In genomic region chr3:49032981-49033380, GRCm38 (mm10) we compare ENCODE assay signal across 9 mouse cellular contexts.
A peak's percentile ranks its signal among the peaks of the same experiment; 100 is the strongest.
DNase-seq lines count a peak whose midpoint lies in the region; ATAC-seq lines count a peak whose summit lies in the region.
"Had no signal": no experiment of that assay in that cellular context is flagged by ENCODE, and none has a peak within 500 bp of the region (broad histone marks: within the 10 kb centered on the region; RNA-seq: fewer than 3 reads in every experiment).

No protein-coding gene starts in this region.

- no peak overlapping the region for H3K4me3 ChIP-seq in hindbrain, embryonic 14.5 days (replicated peaks; ENCODE audit: low read length)

- H3K27me3 ChIP-seq in hindbrain, embryonic 14.5 days (ENCODE audit: control insufficient read depth, insufficient read depth, low read length), result no peaks in the 10 kb centered on the region

- ATAC-seq in hindbrain, embryonic 14.5 days (ENCODE audit: low FRiP score), result peak; percentile 78; the same call in 1 of the 2 replicates

- H3K27ac ChIP-seq in hindbrain, embryonic 14.5 days, result no peak overlapping the region
- H3K27ac ChIP-seq: macrophage had no signal

- H3K36me3 ChIP-seq in hindbrain, embryonic 14.5 days (replicated peaks; ENCODE audit: control insufficient read depth, insufficient read depth), result no peaks in the 10 kb centered on the region

- WGBS in hindbrain, embryonic 14.5 days, result 41% methylated on average over 5 of the region's 5 CpGs

- peak; percentile 7 for DNase-seq in embryo, embryonic 10 days (ENCODE audit: low spot score)
- no peak for DNase-seq in embryo, embryonic 9.5 days (ENCODE audit: extremely low spot score)
- peak; percentile 56 to 66 for DNase-seq in right cerebral cortex, postnatal 10 days (ENCODE audit: low spot score in 2 of 2)
- DNase-seq in right cerebral cortex, postnatal 25 days, result no peak
- DNase-seq in hindbrain, embryonic 14.5 days (ENCODE audit: low spot score), result peak; percentile 69
- DNase-seq in retina, postnatal 7 days (ENCODE audit: low read depth, low spot score), result peak; percentile 20
- no peak for DNase-seq in frontal cortex, postnatal 25 days (ENCODE audit: low spot score in 2 of 2)
- DNase-seq in gastrocnemius, adult 18-20 months (ENCODE audit: low spot score), result no peak

- no peak overlapping the region for H3K9ac ChIP-seq in hindbrain, embryonic 14.5 days

- H3K9me3 ChIP-seq in hindbrain, embryonic 14.5 days (ENCODE audit: control insufficient read depth, low read length), result no peaks in the 10 kb centered on the region

- H3K4me2 ChIP-seq in hindbrain, embryonic 14.5 days (replicated peaks), result no peak overlapping the region

- H3K4me1 ChIP-seq in hindbrain, embryonic 14.5 days (replicated peaks; ENCODE audit: control insufficient read depth, insufficient read depth, low read length), result no peaks in the 10 kb centered on the region

Comparison
In these comparisons a context has a peak if more than half of its experiments do, and no peak if none do; other contexts are left out.
1. DNase-seq: peak in embryo, embryonic 10 days (single experiment), right cerebral cortex, postnatal 10 days (2 of 2), hindbrain, embryonic 14.5 days (single experiment) and retina, postnatal 7 days (single experiment); none in embryo, embryonic 9.5 days (single experiment), right cerebral cortex, postnatal 25 days (single experiment), frontal cortex, postnatal 25 days (0 of 2) and gastrocnemius, adult 18-20 months (single experiment).